Mouse (Mus musculus) inflammation-experienced regulatory T-cells (primary cell): Measurements from ENCODE around the gene Ccdc86. TPM values are rescaled to one million over a fixed set of nuclear protein-coding genes. Genes with fewer than 3 reads are reported as not detected.

Experiments
- polyA plus RNA-seq, 2 experiments: library from polyadenylated mRNA; unstranded; fragments of 100-300 nt; shearing (Covaris generic); gene quantifications; one replicate each; pipeline ENCODE4 v1.2.1; 2017

Gene Ccdc86
- 10 to 100 TPM; 15.5 to 19.1 TPM for polyA plus RNA-seq

GRCm38 (mm10) chr19:10949112-10949511, at the start of gene Ccdc86:
Gene Ccdc86 (minus strand): TSS chr19:10949266.

GRCm38 (mm10) chr19:10993150-10993549, 44.1 kb upstream of the Ccdc86 start, which contains the start of gene Ms4a15:
Gene Ms4a15 (minus strand): TSS chr19:10993250.

GRCm38 (mm10) chr19:10974238-10974865, 25.3 kb upstream of the Ccdc86 start, which contains the start of gene Ms4a10:
Gene Ms4a10 (minus strand): TSS chr19:10974670.

GRCm38 (mm10) chr19:10937110-10937563, 11.9 kb downstream of the Ccdc86 start, which contains the start of gene Ptgdr2:
Gene Ptgdr2 (plus strand): TSS chr19:10937160.

GRCm38 (mm10) chr19:10920532-10920931, 28.5 kb downstream of the Ccdc86 start, which contains the start of gene Zp1:
Gene Zp1 (minus strand): TSS chr19:10920632.

GRCm38 (mm10) chr19:10895016-10895528, 54.0 kb downstream of the Ccdc86 start, which contains the start of gene Prpf19:
Gene Prpf19 (plus strand): TSS chr19:10895231.

Other genes with a start within 250 kb of the Ccdc86 start
- 100 to 1,000 TPM; 557 to 575 TPM for gene Cd5, start 210.3 kb downstream of the Ccdc86 start, polyA plus RNA-seq
- 100 to 1,000 TPM; 611 to 643 TPM for gene Cd6, start 119.2 kb downstream of the Ccdc86 start, polyA plus RNA-seq
- gene Slc15a3, start 109.5 kb downstream of the Ccdc86 start, polyA plus RNA-seq, result 1 to 10 TPM; 1.8 to 2.7 TPM
- gene Tmem132a, start 79.3 kb downstream of the Ccdc86 start, polyA plus RNA-seq, result under 1 TPM; 0.72 to 0.87 TPM
- gene Tmem109, start 67.3 kb downstream of the Ccdc86 start, polyA plus RNA-seq, result 10 to 100 TPM; 55.1 to 72.9 TPM
- 10 to 100 TPM; 82.9 to 98.0 TPM for gene Prpf19, start 54.0 kb downstream of the Ccdc86 start, polyA plus RNA-seq
- gene Zp1, start 28.6 kb downstream of the Ccdc86 start, polyA plus RNA-seq, result 1 to 10 TPM in 1 of 2 experiments, not detected in 1; 2.3 TPM
- gene Ptgdr2, start 12.1 kb downstream of the Ccdc86 start, polyA plus RNA-seq, result not detected
- gene Ms4a10, start 25.4 kb upstream of the Ccdc86 start, polyA plus RNA-seq, result not detected
- gene Ms4a15, start 44.0 kb upstream of the Ccdc86 start, polyA plus RNA-seq, result 1 to 10 TPM in 1 of 2 experiments, under 1 TPM in 1; 0.12 to 1.7 TPM
- under 1 TPM in 1 of 2 experiments, not detected in 1; 0.45 TPM for gene Ms4a18, start 68.8 kb upstream of the Ccdc86 start, polyA plus RNA-seq
- 1 to 10 TPM in 1 of 2 experiments, under 1 TPM in 1; 0.18 to 2.2 TPM for gene Ms4a8a, start 131.8 kb upstream of the Ccdc86 start, polyA plus RNA-seq
- gene 1700017D01Rik, start 181.6 kb upstream of the Ccdc86 start, polyA plus RNA-seq, result not detected
- not detected for gene 1700025F22Rik, start 216.1 kb upstream of the Ccdc86 start, polyA plus RNA-seq
- not detected for gene Ms4a13, start 247.5 kb upstream of the Ccdc86 start, polyA plus RNA-seq